Mouse (Mus musculus): ENCODE results near the gene Stat2.

GRCm38 (mm10) chr10:128298702-128299171, 28.4 kb downstream of the Stat2 start, which contains the start of gene Il23a:
- TF ChIP-seq CTCF (IDR thresholded peaks at IDR 0.05; ENCODE audit: low read depth), result no peak
- no peak for TF ChIP-seq EP300 (IDR thresholded peaks at IDR 0.05; ENCODE audit: low read depth)

Data from liver, postnatal 0 days (tissue).